Mouse (Mus musculus) urinary bladder, adult 18-20 months (tissue): ENCODE results near the gene Txk.

ENCODE experiments used
- DNase-seq, 2 experiments: peaks; one replicate each; pipeline ENCODE4 v3.0.0; 2022; ENCODE audit warnings: low spot score in 2 of 2, mixed read lengths in 2 of 2

Txk gene

GRCm38 (mm10) chr5:72751056-72751758 is 1.4 kb downstream of the Txk start:
- DNase-seq: no peak

DNA sequence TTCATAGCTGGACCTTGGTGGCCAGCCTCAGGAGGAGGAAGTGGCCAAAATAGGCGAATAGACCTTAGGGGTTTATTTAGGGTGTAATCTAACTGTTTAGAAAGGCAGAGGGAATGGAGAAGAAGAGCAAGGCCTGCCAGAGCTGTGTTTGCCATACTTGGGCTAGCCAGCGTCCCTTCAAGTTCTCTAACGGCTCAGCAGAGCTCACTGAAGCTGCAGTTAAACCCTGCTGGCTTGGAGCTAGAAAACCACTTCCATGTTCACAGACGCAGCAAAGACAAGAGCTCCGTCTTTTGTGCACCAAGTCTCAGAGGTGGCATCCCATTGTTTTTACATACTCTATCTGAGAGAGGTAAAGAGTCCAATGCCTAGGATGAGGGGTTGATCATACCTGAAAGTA is 2.4 kb downstream of the Txk start:
- no peak for DNase-seq

GRCm38 (mm10) chr5:72748659-72749265 is 3.8 kb downstream of the Txk start:
- DNase-seq: no peak

- no peak for DNase-seq
Measured at GRCm38 (mm10) chr5:72747384-72747783, 5.2 kb downstream of the Txk start.

- no peak for DNase-seq
Measured at GRCm38 (mm10) chr5:72746461-72746860, 6.1 kb downstream of the Txk start.

DNA sequence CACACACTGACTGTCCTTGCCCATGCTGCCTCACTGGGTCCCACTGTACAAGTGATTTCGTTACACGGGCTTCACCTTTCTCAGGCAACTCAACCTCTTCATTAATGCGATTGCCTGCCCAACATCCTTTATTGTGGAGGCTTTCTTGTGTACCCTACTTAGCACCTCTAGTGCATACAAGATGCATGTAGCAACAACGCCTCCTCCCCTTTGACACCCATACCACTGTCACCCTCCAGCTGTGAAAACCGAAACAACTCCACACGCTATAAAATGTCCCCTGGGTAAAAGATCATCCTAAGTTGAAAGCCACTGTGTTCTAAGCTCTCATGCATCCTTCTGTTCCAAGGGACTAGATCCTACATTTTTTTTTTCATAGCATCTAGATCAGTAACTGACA is 9.5 kb downstream of the Txk start:
- DNase-seq: no peak

DNA sequence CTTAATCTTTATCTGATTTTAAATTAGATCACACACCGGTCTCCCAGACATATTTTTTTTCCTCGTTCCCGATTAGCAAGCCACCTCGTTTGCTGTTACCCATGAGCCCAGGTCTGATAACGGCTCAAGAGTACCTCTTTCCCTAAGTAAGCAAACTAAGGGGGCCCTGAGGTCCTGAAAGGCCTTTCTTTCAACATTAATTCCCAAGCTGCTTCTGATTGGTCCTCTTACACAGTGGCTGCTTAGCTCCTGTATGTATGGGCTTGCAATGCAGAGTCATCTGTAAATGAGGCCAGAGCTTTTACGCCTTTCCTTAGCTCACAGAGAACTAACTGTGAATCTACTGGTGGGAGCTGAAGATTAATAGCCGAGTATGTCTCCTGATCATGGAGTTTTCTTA is 15.7 kb downstream of the Txk start:
- DNase-seq: no peak

- DNase-seq: no peak
Measured at GRCm38 (mm10) chr5:72736437-72736836, 16.1 kb downstream of the Txk start.

- DNase-seq: no peak
Measured at GRCm38 (mm10) chr5:72735763-72736162, 16.8 kb downstream of the Txk start.

DNA sequence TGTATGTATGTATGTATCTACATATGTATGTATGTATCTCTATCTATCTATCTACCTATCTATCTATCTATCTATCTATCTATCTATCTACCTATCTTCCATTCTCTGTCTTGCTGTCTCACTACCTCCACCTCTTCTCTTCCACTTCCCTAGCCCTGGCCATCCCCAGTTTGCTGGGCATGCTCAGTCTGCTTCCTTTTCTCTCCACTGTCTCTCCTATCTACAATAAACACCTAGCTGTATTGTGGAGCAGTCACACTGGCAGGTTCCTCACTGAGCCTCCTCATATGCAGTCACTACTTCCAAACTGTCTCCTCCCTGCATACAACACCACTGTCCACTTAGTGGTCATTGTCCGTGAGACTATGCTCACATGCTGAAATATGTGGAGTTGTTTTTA is 19.7 kb downstream of the Txk start:
- DNase-seq: no peak

DNA sequence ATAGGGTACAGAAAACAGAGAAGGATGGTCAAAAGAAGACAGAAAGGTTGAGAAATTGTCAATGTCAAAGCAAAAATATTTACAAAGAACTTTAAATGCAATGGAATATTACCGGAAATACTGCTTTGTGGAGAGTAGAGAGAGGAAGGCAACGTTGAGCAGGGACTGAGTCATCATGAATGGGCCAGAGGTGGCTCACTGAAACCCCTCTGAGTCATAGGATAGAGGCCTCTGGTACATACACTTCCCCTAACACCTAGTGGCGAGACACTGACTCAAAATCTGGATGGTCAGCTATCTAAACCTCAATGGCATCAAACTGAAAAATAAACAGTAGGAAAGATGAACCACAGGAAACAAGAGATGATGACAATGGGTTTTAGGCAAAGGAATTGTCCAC is 27.2 kb downstream of the Txk start:
- DNase-seq: no peak

GRCm38 (mm10) chr5:72723429-72723828 is 29.1 kb downstream of the Txk start:
- no peak for DNase-seq

DNA sequence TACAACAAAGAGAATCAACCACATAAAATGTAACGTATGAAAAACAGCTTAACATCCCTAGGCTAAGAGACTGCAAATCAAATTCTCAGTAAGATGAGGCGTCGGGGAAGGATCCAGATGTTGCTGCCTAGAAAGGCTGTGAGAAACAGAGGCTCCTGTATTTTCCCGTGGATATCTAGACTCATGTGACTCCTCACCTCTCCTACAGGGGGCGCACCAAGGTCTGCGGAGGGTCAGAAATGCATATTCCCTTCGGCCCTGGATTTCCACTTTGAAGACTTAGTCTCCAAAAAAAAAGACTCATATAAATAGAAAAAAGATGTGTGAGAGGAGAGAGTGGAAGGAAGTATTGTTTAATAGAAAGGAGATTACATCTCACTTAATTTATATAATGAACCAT is 32.0 kb downstream of the Txk start:
- DNase-seq: no peak

DNA sequence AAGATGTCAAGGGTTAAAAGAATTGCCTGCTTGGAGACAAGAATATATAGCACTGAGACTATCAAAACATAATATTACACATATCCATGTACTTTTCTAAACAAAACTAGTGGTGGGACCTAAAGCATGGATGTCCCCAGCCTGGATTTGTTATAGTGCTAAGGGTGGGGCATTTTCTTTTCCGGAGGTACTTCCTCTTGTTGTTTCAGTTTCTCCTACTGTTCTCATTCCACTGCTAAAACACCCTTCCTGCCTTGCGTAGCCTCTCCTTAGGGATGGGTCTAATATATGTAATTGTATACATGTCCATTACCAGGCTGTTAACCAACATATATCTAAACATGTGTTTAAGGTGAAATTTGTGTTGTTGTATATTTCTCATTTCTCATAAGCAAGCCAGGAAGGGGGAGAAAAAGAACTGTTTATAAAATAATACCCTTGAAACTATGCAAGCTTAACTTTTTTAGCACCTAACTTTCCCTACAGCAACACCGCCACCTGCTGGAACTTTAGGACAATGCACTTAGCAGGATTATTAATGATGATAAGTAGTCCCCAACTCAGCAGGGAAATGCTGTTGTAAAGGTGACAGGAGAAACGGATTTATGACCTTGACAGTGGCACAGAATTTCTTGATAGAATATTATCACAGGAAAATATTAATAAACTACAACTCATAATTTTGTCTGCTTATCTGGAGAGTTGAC is 41.9 kb downstream of the Txk start:
- peak; percentile 31 to 51 for DNase-seq

DNA sequence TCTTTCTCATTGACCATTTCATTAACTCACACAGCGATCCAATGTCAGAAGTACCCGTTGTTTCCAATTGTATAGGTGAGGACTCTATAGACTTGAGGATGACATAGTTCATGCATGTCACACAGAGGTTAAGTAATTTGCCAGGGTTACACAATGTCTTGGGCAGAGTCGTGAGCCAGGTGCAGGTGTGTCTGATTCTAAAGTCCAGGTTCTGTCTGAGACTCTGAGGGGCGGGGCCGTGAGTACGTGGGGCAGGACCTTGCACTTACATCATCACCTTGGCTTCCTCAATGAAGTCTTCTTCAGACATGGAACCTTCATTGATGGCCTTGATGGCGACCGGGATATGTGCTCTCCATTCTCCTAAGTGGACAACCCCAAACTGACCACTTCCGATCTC is 42.6 kb downstream of the Txk start:
- no peak for DNase-seq

GRCm38 (mm10) chr5:72709451-72709850 is 43.1 kb downstream of the Txk start:
- no peak for DNase-seq

DNA sequence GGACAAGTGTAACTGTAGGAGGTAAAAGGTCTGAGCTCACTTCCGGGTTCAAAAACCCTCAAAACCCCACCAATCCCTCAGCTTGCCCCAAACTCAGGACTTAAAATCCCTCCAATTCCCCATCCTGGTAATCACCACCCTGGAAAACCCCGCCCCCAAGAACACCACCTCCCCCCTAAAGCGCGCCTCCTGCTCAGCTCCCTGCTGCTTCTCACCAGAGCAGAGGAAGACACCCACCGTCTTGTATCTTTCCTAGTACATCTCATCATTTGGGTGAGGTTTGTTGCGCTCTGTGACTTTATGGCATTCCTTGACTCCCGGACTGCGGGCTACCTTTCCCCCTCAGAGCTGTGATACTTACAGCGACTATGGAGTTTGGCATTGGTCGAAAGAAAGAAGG is 45.9 kb downstream of the Txk start:
- no peak for DNase-seq

DNA sequence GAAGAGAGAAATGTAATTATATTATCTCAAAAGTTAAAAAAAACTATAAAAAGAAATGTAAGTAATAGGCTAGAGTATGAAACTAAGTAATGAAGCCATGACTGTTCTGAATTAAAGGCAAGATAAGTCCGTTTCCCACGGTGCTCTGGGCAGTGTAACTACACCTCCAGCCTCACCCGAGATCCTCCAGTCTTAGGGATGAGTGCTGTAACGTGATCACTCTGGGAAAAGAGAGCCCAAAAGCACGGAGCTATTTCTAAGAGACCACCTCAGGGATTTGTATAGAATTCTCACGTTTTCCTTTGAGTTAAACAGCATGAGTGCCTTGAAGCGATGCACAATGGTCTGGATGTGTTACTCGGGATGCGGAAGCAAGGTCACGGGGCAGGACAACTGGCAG is 46.5 kb downstream of the Txk start:
- no peak for DNase-seq

- DNase-seq: no peak
Measured at GRCm38 (mm10) chr5:72702202-72702601, 50.4 kb downstream of the Txk start.

GRCm38 (mm10) chr5:72699500-72699818 is 53.1 kb downstream of the Txk start:
- no peak for DNase-seq

DNA sequence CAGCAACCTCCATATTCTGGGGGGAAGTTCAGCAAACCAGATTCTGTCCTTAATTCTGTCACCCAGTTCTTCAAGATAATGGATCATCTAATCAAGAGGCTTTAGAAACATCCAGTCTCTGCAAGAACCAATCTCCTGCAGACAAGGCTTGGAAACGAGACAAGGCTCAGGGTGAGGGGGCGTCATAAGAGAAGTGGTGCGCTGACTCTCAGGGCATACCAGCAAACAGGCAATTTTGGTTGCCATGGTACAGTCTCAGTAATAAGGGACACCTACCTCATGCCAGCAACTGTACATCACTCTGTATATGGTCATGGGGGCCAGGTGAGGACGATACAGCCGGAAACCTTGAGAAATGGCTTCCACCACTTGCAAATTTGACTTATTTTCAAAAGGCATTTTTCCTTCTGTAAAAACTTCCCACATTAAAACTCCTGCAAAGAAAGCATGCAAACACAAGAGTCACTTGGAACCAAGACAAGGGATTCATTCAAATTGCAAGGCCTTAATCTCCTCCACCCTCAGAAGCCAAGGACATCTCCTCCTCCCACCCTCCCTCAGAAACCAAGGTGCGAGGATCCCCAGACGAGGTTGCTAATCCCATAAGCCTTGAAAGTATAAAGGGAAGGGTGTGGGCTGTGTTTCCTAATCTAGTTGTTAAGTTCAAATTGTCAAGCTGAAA is 53.6 kb downstream of the Txk start:
- DNase-seq: no peak

DNA sequence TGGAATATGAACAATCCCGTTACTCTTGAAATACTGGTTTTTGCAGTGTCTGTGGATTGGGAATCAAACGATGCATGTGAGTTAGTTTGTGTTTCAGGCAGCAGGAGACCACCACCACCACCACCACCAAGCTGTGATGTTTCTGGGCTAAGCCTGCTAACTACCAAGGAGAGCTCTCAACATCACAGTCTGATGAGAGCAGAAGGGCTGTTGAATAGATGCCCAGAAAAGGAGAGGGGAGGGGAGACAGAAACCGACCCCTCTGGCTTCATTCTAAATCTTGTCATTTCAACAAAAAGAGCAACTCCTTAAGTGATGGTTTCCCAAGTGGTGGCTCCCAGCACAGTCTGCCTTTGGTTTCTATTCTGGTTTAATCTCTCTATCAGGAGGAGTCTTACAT is 54.2 kb downstream of the Txk start:
- no peak for DNase-seq

DNA sequence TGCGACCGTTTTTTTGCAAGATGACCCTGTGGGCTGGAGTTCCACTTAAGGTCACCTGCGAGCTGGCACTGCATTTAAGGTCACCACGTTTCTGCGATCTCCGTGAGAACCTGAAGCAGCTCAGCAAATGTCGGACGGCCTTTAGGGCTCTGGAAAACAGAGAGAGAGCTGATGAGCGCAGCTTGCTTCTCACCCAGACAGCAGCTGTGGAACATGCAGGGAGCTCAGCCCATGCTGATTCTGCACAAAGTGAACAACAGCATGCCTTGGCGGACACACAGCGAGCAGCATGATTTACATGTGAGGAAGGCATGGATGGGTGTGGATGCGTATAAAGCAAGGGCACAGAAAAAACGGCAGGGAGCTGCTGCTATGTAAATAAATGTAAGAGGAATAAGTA is 56.1 kb downstream of the Txk start:
- no peak for DNase-seq
